In the genomic region with DNA sequence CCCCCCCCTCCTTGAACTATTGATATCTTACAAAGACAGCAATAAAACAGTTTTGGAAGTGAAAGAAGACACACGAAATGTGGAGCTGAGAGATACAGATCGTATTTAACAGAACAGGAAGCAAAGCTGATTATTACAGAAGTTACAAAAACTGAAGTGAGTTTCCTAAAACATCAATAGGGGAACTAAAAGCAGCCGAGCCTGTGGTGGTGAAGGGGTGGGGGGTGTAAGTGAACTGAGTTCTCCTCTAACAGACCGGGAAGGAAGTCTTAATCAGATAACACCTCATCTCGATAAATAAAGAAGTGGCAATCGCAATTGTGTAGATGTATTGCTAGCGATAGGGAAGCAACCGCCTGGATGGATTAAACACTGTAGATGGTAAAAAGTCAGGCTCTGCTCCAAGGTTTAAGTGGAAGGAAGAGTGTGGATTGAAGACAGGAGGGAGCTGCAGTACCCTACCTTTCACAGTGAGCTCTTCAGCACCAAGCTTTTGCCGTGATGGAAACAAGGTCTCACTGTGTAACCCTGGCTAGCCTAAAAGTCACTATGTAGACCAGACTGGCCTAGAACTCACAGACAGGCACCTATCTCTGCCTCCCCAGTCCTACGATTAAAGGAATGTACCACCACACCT, we compare ENCODE assay signal across 12 mouse cellular contexts. TPM values are rescaled to one million over a fixed set of nuclear protein-coding genes. Genes with fewer than 3 reads are reported as not detected.
DNase-seq lines count a peak whose midpoint lies in the region; ATAC-seq lines count a peak whose summit lies in the region.
"Had no signal": no experiment of that assay in that cellular context is flagged by ENCODE, and none has a peak within 500 bp of the region (broad histone marks: within the 10 kb centered on the region; RNA-seq: fewer than 3 reads in every experiment).

No protein-coding gene starts in this region.

- peak; percentile 84 for DNase-seq in CD4-positive helper T cell, adult 2 months (ENCODE audit: low read depth, low spot score)
- DNase-seq in lung, postnatal 10 days = peak; percentile 18
- peak; percentile 17 for DNase-seq in spleen, adult 12 weeks (ENCODE audit: low spot score)
- DNase-seq in left cerebral cortex, adult 9 months (ENCODE audit: low spot score in 2 of 2) = no peak
- no peak for DNase-seq in layer of hippocampus, postnatal 36 days
- no peak for DNase-seq in layer of hippocampus, adult 9-10 months (ENCODE audit: low spot score)

- H3K27ac ChIP-seq in kidney, embryonic 15.5 days = no peak overlapping the region
- H3K27ac ChIP-seq: embryonic facial prominence, embryonic 12.5 days; heart, embryonic 15.5 days; kidney, postnatal 0 days had no signal

- peak; percentile 53 for ATAC-seq in activated CD4-positive, CD25-positive, alpha-beta regulatory T cell, adult 4 months
- ATAC-seq in kidney, embryonic 15.5 days (replicated peaks; ENCODE audit: low FRiP score) = no peak

- H3K4me1 ChIP-seq in kidney, embryonic 15.5 days = no peaks in the 10 kb centered on the region
- H3K4me1 ChIP-seq: embryonic facial prominence, embryonic 12.5 days; heart, embryonic 15.5 days; limb, embryonic 15.5 days had no signal

- H3K27me3 ChIP-seq in kidney, embryonic 15.5 days = no peaks in the 10 kb centered on the region
- H3K27me3 ChIP-seq: embryonic facial prominence, embryonic 12.5 days; heart, embryonic 15.5 days; limb, embryonic 15.5 days had no signal

- no peak overlapping the region for H3K4me2 ChIP-seq in kidney, embryonic 15.5 days
- H3K4me2 ChIP-seq: embryonic facial prominence, embryonic 12.5 days; heart, embryonic 15.5 days; limb, embryonic 15.5 days had no signal

- H3K9ac ChIP-seq in kidney, embryonic 15.5 days = no peak overlapping the region
- H3K9ac ChIP-seq: embryonic facial prominence, embryonic 12.5 days; heart, embryonic 15.5 days; limb, embryonic 15.5 days had no signal

- 72% methylated on average over 10 of the region's 10 CpGs for whole genome bisulfite sequencing in kidney, embryonic 15.5 days

- no peak overlapping the region for H3K4me3 ChIP-seq in kidney, embryonic 15.5 days (replicated peaks)
- H3K4me3 ChIP-seq: embryonic facial prominence, embryonic 12.5 days; heart, embryonic 15.5 days; limb, embryonic 15.5 days had no signal

- H3K36me3 ChIP-seq in kidney, embryonic 15.5 days = no peaks in the 10 kb centered on the region
- H3K36me3 ChIP-seq: embryonic facial prominence, embryonic 12.5 days; heart, embryonic 15.5 days; limb, embryonic 15.5 days had no signal

- no peaks in the 10 kb centered on the region for H3K9me3 ChIP-seq in kidney, embryonic 15.5 days (replicated peaks)
- H3K9me3 ChIP-seq: embryonic facial prominence, embryonic 12.5 days; heart, embryonic 15.5 days; limb, embryonic 15.5 days had no signal

RNA-seq across cellular contexts. Expression of a gene that starts 31.2 kb away (rescaled TPM):
- 100 to 1,000 TPM; 596 to 674 TPM for polyA plus RNA-seq in activated CD4-positive, CD25-positive, alpha-beta regulatory T cell, adult 4 months (2017; shearing (Covaris generic))
- 100 to 1,000 TPM; 343 to 347 TPM for total RNA-seq in layer of hippocampus, postnatal 36 days (2021)
- polyA plus RNA-seq in kidney, embryonic 15.5 days (2015; fragmentation: Nextera tagmentation; extraction: Ambion mirVana) = 253 and 254 TPM in 2 replicates

Comparison
In these comparisons a context has a peak if more than half of its experiments do, and no peak if none do; other contexts are left out.
1. DNase-seq: peak in CD4-positive helper T cell, adult 2 months (single experiment), lung, postnatal 10 days (single experiment) and spleen, adult 12 weeks (single experiment); none in left cerebral cortex, adult 9 months (0 of 2), layer of hippocampus, postnatal 36 days (0 of 2) and layer of hippocampus, adult 9-10 months (single experiment).